Mouse (Mus musculus) G1E (cell line): ENCODE data around the gene Stx18. TPM values are rescaled to one million over a fixed set of nuclear protein-coding genes. Genes with fewer than 3 reads are reported as not detected.

Experiments
- ATAC-seq: 2 replicates; pipeline ENCODE4 v1.8.0; 2016; ENCODE audit warnings: mild to moderate bottlenecking; ENCODE audit not compliant: insufficient number of reproducible peaks, poor library complexity, low FRiP score, severe bottlenecking; ENCODE audit errors: extremely low read depth
- DNase-seq: peaks from one replicate; pipeline ENCODE4 v3.0.0; 2012; ENCODE audit warnings: low spot score
- H3K27me3 ChIP-seq: 2 replicates; pipeline ENCODE4 v1.6.1; 2012; ENCODE audit warnings: mild to moderate bottlenecking, low read length, inconsistent platforms; ENCODE audit not compliant: insufficient read depth
- H3K36me3 ChIP-seq: replicated peaks from 2 replicates; pipeline ENCODE3; 2012; ENCODE audit warnings: mild to moderate bottlenecking, inconsistent platforms
- H3K4me1 ChIP-seq: 2 replicates; pipeline ENCODE4 v1.6.1; 2012; ENCODE audit warnings: low read depth, low read length, inconsistent platforms, mixed read lengths; ENCODE audit not compliant: insufficient read depth
- H3K4me3 ChIP-seq: 2 replicates; pipeline ENCODE4 v1.5.1; 2012; ENCODE audit warnings: low read depth, mild to moderate bottlenecking, inconsistent platforms, low read length, moderate library complexity, mixed read lengths
- H3K9me3 ChIP-seq: replicated peaks from 2 replicates; pipeline ENCODE4 v1.6.1; 2012; ENCODE audit warnings: inconsistent platforms
- CTCF ChIP-seq: IDR thresholded peaks from 2 replicates; pipeline ENCODE4 v1.5.1; 2012; ENCODE audit warnings: low read depth, low read length, inconsistent platforms, mixed read lengths
- GATA1 ChIP-seq: IDR thresholded peaks from 2 replicates; pipeline ENCODE4 v1.6.1; 2012; ENCODE audit warnings: borderline replicate concordance, low read length, inconsistent platforms, mixed read lengths
- GATA2 ChIP-seq: IDR thresholded peaks from 2 replicates; pipeline ENCODE4 v1.6.1; 2012; ENCODE audit warnings: low read depth, low read length, inconsistent platforms, borderline replicate concordance
- POLR2AphosphoS5 ChIP-seq: IDR thresholded peaks from 2 replicates; pipeline ENCODE4 v1.6.1; 2012; ENCODE audit warnings: low read depth, low read length, inconsistent platforms; ENCODE audit not compliant: insufficient replicate concordance
- TAL1 ChIP-seq: conservative IDR thresholded peaks from 2 replicates; pipeline ENCODE4 v1.6.1; 2012; ENCODE audit warnings: low read depth, low read length, inconsistent platforms, mixed read lengths
- polyA plus RNA-seq: library from polyadenylated mRNA; stranded (reverse); fragments of >175 nt; gene quantifications from 2 replicates; pipeline ENCODE4 v1.2.3, GENCODE M21; 2012
- total RNA-seq, 2 experiments: library from RNA; stranded (forward) in 1 of 2; stranded (reverse) in 1 of 2; fragments of 200-1000 nt in 1 of 2; fragments of >200 nt in 1 of 2; fragmentation: Nextera tagmentation in 1 of 2; gene quantifications; 2 replicates each; pipeline ENCODE4 v1.2.3; 2014 to 2017

Gene Stx18
- total and polyA plus RNA-seq, 3 experiments: 20.3 to 38.4 (median 32.7) TPM

- H3K4me1 ChIP-seq: peaks cover 3% of the 10 kb centered on the region
- no peaks in the 10 kb centered on the region for H3K36me3 ChIP-seq
- no peaks in the 10 kb centered on the region for H3K9me3 ChIP-seq
- no peak overlapping the region for H3K4me3 ChIP-seq
- no peak for TF ChIP-seq POLR2AphosphoS5
- no peak for TF ChIP-seq CTCF
- TF ChIP-seq GATA2: no peak
- no peak for TF ChIP-seq TAL1
- TF ChIP-seq GATA1: no peak
- DNase-seq (no peak), ATAC-seq (no peak)
- no peaks in the 10 kb centered on the region for H3K27me3 ChIP-seq
Measured at GRCm38 (mm10) chr5:38009071-38009470, 29.5 kb upstream of the Stx18 start.

GRCm38 (mm10) chr5:38014916-38015315, 23.6 kb upstream of the Stx18 start:
- no peaks in the 10 kb centered on the region for H3K4me1 ChIP-seq
- H3K4me3 ChIP-seq: no peak overlapping the region
- TF ChIP-seq TAL1: no peak
- TF ChIP-seq GATA2: no peak
- no peak for TF ChIP-seq POLR2AphosphoS5
- TF ChIP-seq GATA1: no peak
- no peak for TF ChIP-seq CTCF
- DNase-seq: no peak
- no peaks in the 10 kb centered on the region for H3K9me3 ChIP-seq
- no peaks in the 10 kb centered on the region for H3K36me3 ChIP-seq
- H3K27me3 ChIP-seq: peaks cover 4% of the 10 kb centered on the region; the same call in 1 of the 2 replicates
- ATAC-seq: no peak

- DNase-seq: no peak
Measured at GRCm38 (mm10) chr5:38016945-38017344, 21.6 kb upstream of the Stx18 start.

GRCm38 (mm10) chr5:38027656-38028055, 10.9 kb upstream of the Stx18 start:
- DNase-seq: no peak
- peaks cover 13% of the 10 kb centered on the region for H3K27me3 ChIP-seq
- H3K9me3 ChIP-seq: no peaks in the 10 kb centered on the region
- TF ChIP-seq GATA2 (no peak), CTCF (no peak)
- no peak for ATAC-seq
- no peak overlapping the region for H3K4me3 ChIP-seq
- H3K36me3 ChIP-seq: no peaks in the 10 kb centered on the region
- no peaks in the 10 kb centered on the region for H3K4me1 ChIP-seq

More at GRCm38 (mm10) chr5:38016945-38017344, 21.6 kb upstream of the Stx18 start:
- H3K4me1 ChIP-seq: no peaks in the 10 kb centered on the region
- peaks cover 12% of the 10 kb centered on the region for H3K27me3 ChIP-seq
- no peak for ATAC-seq
- no peaks in the 10 kb centered on the region for H3K36me3 ChIP-seq
- no peak overlapping the region for H3K4me3 ChIP-seq
- TF ChIP-seq GATA1: no peak
- TF ChIP-seq CTCF: no peak
- no peak for TF ChIP-seq GATA2
- no peak for TF ChIP-seq POLR2AphosphoS5
- no peak for TF ChIP-seq TAL1
- no peaks in the 10 kb centered on the region for H3K9me3 ChIP-seq

- no peaks in the 10 kb centered on the region for H3K9me3 ChIP-seq
- DNase-seq: no peak
- H3K27me3 ChIP-seq: peaks cover 2% of the 10 kb centered on the region
Measured at GRCm38 (mm10) chr5:38038274-38038673, 268 bp upstream of the Stx18 start.

GRCm38 (mm10) chr5:38039796-38040195, 1.3 kb downstream of the Stx18 start:
- Histone ChIP-seq H3K9me3 (no peaks in the 10 kb centered on the region), H3K36me3 (peaks cover 28% of the 10 kb centered on the region), H3K4me3 (peak overlapping the region; percentile 91), H3K4me1 (peaks cover 19% of the 10 kb centered on the region), H3K27me3 (no peaks in the 10 kb centered on the region)
- TF ChIP-seq GATA2 (no peak), GATA1 (no peak), TAL1 (no peak), POLR2AphosphoS5 (no peak), CTCF (no peak)
- no peak for DNase-seq
- no peak for ATAC-seq

More at GRCm38 (mm10) chr5:38038274-38038673, 268 bp upstream of the Stx18 start:
- ATAC-seq: no peak
- peak overlapping the region; percentile 91 for H3K4me3 ChIP-seq
- H3K36me3 ChIP-seq: peaks cover 16% of the 10 kb centered on the region
- no peak for TF ChIP-seq TAL1
- TF ChIP-seq GATA2: no peak
- TF ChIP-seq GATA1: no peak
- TF ChIP-seq CTCF: no peak
- TF ChIP-seq POLR2AphosphoS5: no peak
- peaks cover 19% of the 10 kb centered on the region for H3K4me1 ChIP-seq
